8 mouse cellular contexts compared by ENCODE assay signal in the genomic region with DNA sequence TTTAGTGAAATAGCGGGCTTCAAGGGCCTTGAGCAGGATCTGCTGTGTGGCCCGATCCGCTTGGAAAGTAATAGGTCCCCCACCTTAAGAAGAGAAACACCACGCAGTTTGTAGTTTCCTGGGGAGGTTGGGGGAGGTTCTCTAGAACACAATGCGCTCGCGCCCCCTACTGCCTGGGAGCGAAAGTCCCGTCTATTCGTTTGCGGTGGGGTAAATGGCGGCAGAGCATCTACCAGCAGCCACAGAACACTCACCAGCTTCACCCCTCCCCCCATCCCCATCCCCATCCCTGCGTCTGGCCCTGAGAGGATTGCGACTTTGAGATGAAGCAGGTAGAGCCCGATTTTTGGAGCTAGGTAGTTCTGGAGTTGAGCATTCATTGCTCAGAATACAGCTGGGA. TPM values are rescaled to one million over a fixed set of nuclear protein-coding genes. Genes with fewer than 3 reads are reported as not detected.
DNase-seq lines count a peak whose midpoint lies in the region; ATAC-seq and TF ChIP-seq lines count a peak whose summit lies in the region.

No protein-coding gene starts in this region.

- H3K9ac ChIP-seq in ES-E14 (ENCODE audit: insufficient read depth, low read depth, low read length, poor library complexity, severe bottlenecking): no peak overlapping the region
- no peak overlapping the region; the same call in 1 of the 2 replicates for H3K9ac ChIP-seq in forebrain, embryonic 12.5 days

- peak; percentile 57 for ATAC-seq in forebrain, embryonic 12.5 days (ENCODE audit: low FRiP score)

- H3K27ac ChIP-seq in ES-E14 (ENCODE audit: insufficient read depth, low read depth, low read length, poor library complexity, severe bottlenecking): peak overlapping the region; percentile 31; the same call in 1 of the 2 replicates
- H3K27ac ChIP-seq in forebrain, embryonic 12.5 days: no peak overlapping the region

- no peaks in the 10 kb centered on the region for H3K9me3 ChIP-seq in ES-E14 (ENCODE audit: control insufficient read depth, insufficient read depth, low read depth, low read length)
- H3K9me3 ChIP-seq in forebrain, embryonic 12.5 days: no peaks in the 10 kb centered on the region

- DNase-seq in ES-E14 (ENCODE audit: low read depth, low spot score): peak; percentile 85
- peak; percentile 82 for DNase-seq in c-Kit-positive CD71-negative TER-119-negative erythroid progenitor cells, embryonic 14.5 days (ENCODE audit: low read depth)
- peak; percentile 91 to 92 for DNase-seq in heart, postnatal 14 days
- peak; percentile 77 to 86 for DNase-seq in layer of hippocampus, adult 8-10 months (ENCODE audit: low spot score in 2 of 2)
- DNase-seq in lung, postnatal 14 days: peak; percentile 92
- peak; percentile 68 for DNase-seq in retina, postnatal 7 days (ENCODE audit: low read depth, low spot score)
- DNase-seq in thymus, postnatal 4 days: peak; percentile 96

- in situ Hi-C loops in ES-E14 (cut with MboI; ENCODE audit: low sequenced_read_pairs in 2 of 2, unreplicated experiment in 2 of 2): no loop called here

- no peak overlapping the region for H3K4me2 ChIP-seq in forebrain, embryonic 12.5 days

- H3K4me1 ChIP-seq in ES-E14 (ENCODE audit: control insufficient read depth in 2 of 2, insufficient read depth in 2 of 2, low read length in 2 of 2, poor library complexity in 1 of 2): peaks cover 10 to 35% of the 10 kb centered on the region in 2 experiments
- peaks cover 28% of the 10 kb centered on the region for H3K4me1 ChIP-seq in forebrain, embryonic 12.5 days

- H3K36me3 ChIP-seq in ES-E14 (ENCODE audit: control insufficient read depth, insufficient read depth, low read length, poor library complexity, severe bottlenecking): no peaks in the 10 kb centered on the region
- no peaks in the 10 kb centered on the region for H3K36me3 ChIP-seq in forebrain, embryonic 12.5 days (replicated peaks)

- WGBS in forebrain, embryonic 12.5 days: 3% methylated on average over 15 of the region's 15 CpGs

- H3K4me3 ChIP-seq in ES-E14 (ENCODE audit: insufficient read depth in 1 of 2, low read depth in 1 of 2, low read length in 2 of 2, poor library complexity in 1 of 2, severe bottlenecking in 1 of 2): no peak overlapping the region
- H3K4me3 ChIP-seq in forebrain, embryonic 12.5 days (replicated peaks): no peak overlapping the region

- H3K27me3 ChIP-seq in forebrain, embryonic 12.5 days: 0 out of 2 replicates have a peak, but pooled peaks cover 4% of the 10 kb centered on the region

- intact Hi-C loops in heart, postnatal 14 days (cut with DNase I): loop anchor here (5.0 kb wide), 1 partner anchor 134 kb away; no protein-coding TSS in a partner anchor

TF ChIP-seq in ES-E14, 5 proteins besides CTCF, POLR2A, EP300 and RAD21:
- no peak for TF ChIP-seq ZC3H11A (IDR thresholded peaks at IDR 0.05; ENCODE audit: borderline replicate concordance, low read depth, low read length)
- no peak for TF ChIP-seq MAFK (IDR thresholded peaks at IDR 0.05; ENCODE audit: insufficient read depth, low read depth, low read length)
- 0 out of 2 replicates have a peak, but pooled peaks have one; percentile 15 for TF ChIP-seq HCFC1 (IDR thresholded peaks at IDR 0.05; ENCODE audit: borderline replicate concordance, insufficient read depth, low read length)

RNA-seq across cellular contexts. Expression of a gene that starts 21.8 kb away (rescaled TPM):
- total RNA-seq in ES-E14 (2012; rRNA removed): 39.5 and 43.2 TPM in 2 replicates
- 74.8 and 81.9 TPM in 2 replicates for polyA plus RNA-seq in forebrain, embryonic 12.5 days (2016; fragmentation: Nextera tagmentation; extraction: Ambion mirVana)
- 10 to 100 TPM; 44.7 to 51.8 TPM for total RNA-seq in heart, postnatal 14 days (2021)
- total RNA-seq in layer of hippocampus, adult 8-10 months (2022): 10 to 100 TPM; 61.7 to 72.0 (median 66.8) TPM

RNA-seq across cellular contexts. Expression of a gene that starts 40.4 kb away (rescaled TPM):
- 26.5 and 27.6 TPM in 2 replicates for total RNA-seq in ES-E14 (2012; rRNA removed)
- polyA plus RNA-seq in forebrain, embryonic 12.5 days (2016; fragmentation: Nextera tagmentation; extraction: Ambion mirVana): 49.5 and 51.4 TPM in 2 replicates
- total RNA-seq in heart, postnatal 14 days (2021): 10 to 100 TPM; 44.2 to 45.6 TPM
- total RNA-seq in layer of hippocampus, adult 8-10 months (2022): 10 to 100 TPM; 70.7 to 89.0 (median 86.1) TPM
